Comparison of ENCODE assay signal across 10 mouse cellular contexts in the genomic region with DNA sequence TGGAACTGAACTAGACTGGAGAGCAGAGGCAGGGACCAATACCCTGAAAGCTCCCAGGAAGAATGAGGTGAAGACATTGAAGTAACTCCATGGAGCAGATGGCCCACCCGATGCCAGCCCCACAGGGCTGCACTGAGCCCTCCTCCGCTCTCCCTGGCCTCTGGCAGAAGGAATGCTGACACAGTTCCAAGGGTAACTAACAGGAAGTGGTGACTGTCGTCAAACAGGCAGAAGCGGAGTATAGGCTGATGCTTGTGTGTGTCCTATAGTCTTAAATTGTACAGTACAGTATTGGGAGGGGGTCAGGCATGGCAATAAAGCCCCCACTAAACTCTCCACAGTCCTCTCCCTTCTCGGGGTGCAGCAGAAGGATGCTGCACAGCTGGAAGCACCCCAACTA. TPM values are rescaled to one million over a fixed set of nuclear protein-coding genes. Genes with fewer than 3 reads are reported as not detected.
DNase-seq lines count a peak whose midpoint lies in the region; ATAC-seq and TF ChIP-seq lines count a peak whose summit lies in the region.
"Had no signal": no experiment of that assay in that cellular context is flagged by ENCODE, and none has a peak within 500 bp of the region (broad histone marks: within the 10 kb centered on the region; RNA-seq: fewer than 3 reads in every experiment).

No protein-coding gene starts in this region.

- peaks cover 32% of the 10 kb centered on the region for H3K4me1 ChIP-seq in forebrain, embryonic 16.5 days (replicated peaks; ENCODE audit: control insufficient read depth, insufficient read depth, low read length)
- peaks cover 14% of the 10 kb centered on the region for H3K4me1 ChIP-seq in forebrain, embryonic 14.5 days (ENCODE audit: control insufficient read depth, insufficient read depth, low read length)
- peaks cover 13% of the 10 kb centered on the region; the same call in 1 of the 2 replicates for H3K4me1 ChIP-seq in lung, postnatal 0 days (ENCODE audit: insufficient read depth, low read depth, low read length)
- peaks cover 29% of the 10 kb centered on the region for H3K4me1 ChIP-seq in lung, adult 2 months (ENCODE audit: control insufficient read depth, insufficient read depth, low read length)
- peaks cover 36% of the 10 kb centered on the region for H3K4me1 ChIP-seq in heart, embryonic 16.5 days (ENCODE audit: control insufficient read depth, insufficient read depth, low read length)
- peaks cover 18% of the 10 kb centered on the region for H3K4me1 ChIP-seq in stomach, embryonic 14.5 days (ENCODE audit: control insufficient read depth, insufficient read depth, low read length)

- no peak overlapping the region for H3K9ac ChIP-seq in forebrain, embryonic 16.5 days (replicated peaks; ENCODE audit: low read depth, low read length)
- no peak overlapping the region for H3K9ac ChIP-seq in forebrain, embryonic 14.5 days (ENCODE audit: low read length)
- no peak overlapping the region for H3K9ac ChIP-seq in lung, postnatal 0 days (replicated peaks; ENCODE audit: low read depth)
- no peak overlapping the region; the same call in 1 of the 2 replicates for H3K9ac ChIP-seq in heart, embryonic 16.5 days (ENCODE audit: low read length)
- H3K9ac ChIP-seq in stomach, embryonic 14.5 days (replicated peaks; ENCODE audit: low read depth, low read length): no peak overlapping the region
- H3K9ac ChIP-seq: limb, embryonic 12.5 days had no signal

- no peak for DNase-seq in forebrain, embryonic 14.5 days (ENCODE audit: low spot score)
- no peak for DNase-seq in lung, postnatal 0 days (ENCODE audit: low spot score)
- no peak for DNase-seq in lung, adult 2 months
- DNase-seq in yolk sac, embryonic 10.5 days (ENCODE audit: low spot score): no peak
- no peak for DNase-seq in layer of hippocampus, adult 9-10 months (ENCODE audit: low spot score)

- H3K4me3 ChIP-seq in forebrain, embryonic 16.5 days (replicated peaks; ENCODE audit: low read length): no peak overlapping the region
- H3K4me3 ChIP-seq in forebrain, embryonic 14.5 days (ENCODE audit: low read depth, low read length): no peak overlapping the region
- H3K4me3 ChIP-seq in lung, postnatal 0 days (ENCODE audit: low read depth, low read length): no peak overlapping the region
- no peak overlapping the region for H3K4me3 ChIP-seq in lung, adult 2 months (replicated peaks; ENCODE audit: extremely low read depth, low read depth, low read length)
- no peak overlapping the region for H3K4me3 ChIP-seq in heart, embryonic 16.5 days (ENCODE audit: low read length)
- H3K4me3 ChIP-seq in stomach, embryonic 14.5 days (ENCODE audit: low read depth, low read length): no peak overlapping the region
- H3K4me3 ChIP-seq: limb, embryonic 12.5 days had no signal

- H3K36me3 ChIP-seq in forebrain, embryonic 16.5 days (ENCODE audit: control insufficient read depth, insufficient read depth): peaks cover 7% of the 10 kb centered on the region
- H3K36me3 ChIP-seq in forebrain, embryonic 14.5 days (ENCODE audit: control insufficient read depth, insufficient read depth, low read length): peaks cover 31% of the 10 kb centered on the region
- H3K36me3 ChIP-seq in lung, postnatal 0 days (ENCODE audit: insufficient read depth, low read length): peaks cover 10% of the 10 kb centered on the region; the same call in 1 of the 2 replicates
- peaks cover 11% of the 10 kb centered on the region; the same call in 1 of the 2 replicates for H3K36me3 ChIP-seq in heart, embryonic 16.5 days (ENCODE audit: control insufficient read depth, insufficient read depth)
- H3K36me3 ChIP-seq in stomach, embryonic 14.5 days (ENCODE audit: control insufficient read depth, insufficient read depth, low read length): peaks cover 28% of the 10 kb centered on the region

- no peak for TF ChIP-seq POLR2A in lung, adult 2 months (IDR thresholded peaks at IDR 0.05; ENCODE audit: borderline replicate concordance, extremely low read depth, low read depth, low read length)

- H3K4me2 ChIP-seq in forebrain, embryonic 16.5 days (ENCODE audit: low read length): no peak overlapping the region
- no peak overlapping the region for H3K4me2 ChIP-seq in forebrain, embryonic 14.5 days (ENCODE audit: low read length)
- peak overlapping the region; percentile 25 for H3K4me2 ChIP-seq in lung, postnatal 0 days (replicated peaks; ENCODE audit: low read depth, low read length)
- peak overlapping the region; percentile 39 for H3K4me2 ChIP-seq in heart, embryonic 16.5 days (ENCODE audit: low read depth, low read length)
- no peak overlapping the region for H3K4me2 ChIP-seq in stomach, embryonic 14.5 days (replicated peaks; ENCODE audit: low read depth, low read length)
- H3K4me2 ChIP-seq: limb, embryonic 12.5 days had no signal

- H3K9me3 ChIP-seq in forebrain, embryonic 16.5 days (ENCODE audit: control insufficient read depth, low read length): no peaks in the 10 kb centered on the region
- no peaks in the 10 kb centered on the region for H3K9me3 ChIP-seq in forebrain, embryonic 14.5 days (replicated peaks; ENCODE audit: control insufficient read depth, low read length)
- H3K9me3 ChIP-seq in lung, postnatal 0 days (ENCODE audit: low read length): no peaks in the 10 kb centered on the region
- no peaks in the 10 kb centered on the region for H3K9me3 ChIP-seq in heart, embryonic 16.5 days (replicated peaks; ENCODE audit: control insufficient read depth, low read length)
- H3K9me3 ChIP-seq in stomach, embryonic 14.5 days (ENCODE audit: control insufficient read depth, low read depth, low read length): no peaks in the 10 kb centered on the region
- H3K9me3 ChIP-seq: limb, embryonic 12.5 days had no signal

- no peak overlapping the region; the same call in 1 of the 2 replicates for H3K27ac ChIP-seq in forebrain, embryonic 16.5 days (ENCODE audit: low read length)
- H3K27ac ChIP-seq in forebrain, embryonic 14.5 days (ENCODE audit: low read depth, low read length): no peak overlapping the region
- H3K27ac ChIP-seq in lung, postnatal 0 days (ENCODE audit: low read length): no peak overlapping the region
- peak overlapping the region; percentile 64 for H3K27ac ChIP-seq in heart, embryonic 16.5 days (ENCODE audit: low read length)
- H3K27ac ChIP-seq in stomach, embryonic 14.5 days (ENCODE audit: low read length): 0 out of 2 replicates have a peak overlapping the region, but pooled peaks have one; percentile 6

- no peak for TF ChIP-seq EP300 in lung, postnatal 0 days (IDR thresholded peaks at IDR 0.05)

- WGBS in forebrain, embryonic 16.5 days: 59% methylated on average over 5 of the region's 5 CpGs
- 67% methylated on average over 5 of the region's 5 CpGs for WGBS in forebrain, embryonic 14.5 days
- WGBS in lung, postnatal 0 days: 29% methylated on average over 5 of the region's 5 CpGs
- 12% methylated on average over 5 of the region's 5 CpGs for WGBS in lung, adult 2 months
- 30% methylated on average over 5 of the region's 5 CpGs for whole genome bisulfite sequencing in heart, embryonic 16.5 days
- 56% methylated on average over 5 of the region's 5 CpGs for WGBS in stomach, embryonic 14.5 days

- no peaks in the 10 kb centered on the region for H3K27me3 ChIP-seq in forebrain, embryonic 16.5 days (replicated peaks; ENCODE audit: control insufficient read depth, insufficient read depth, low read length)
- H3K27me3 ChIP-seq in forebrain, embryonic 14.5 days (replicated peaks; ENCODE audit: control insufficient read depth, insufficient read depth, low read length): no peaks in the 10 kb centered on the region
- H3K27me3 ChIP-seq in lung, postnatal 0 days (replicated peaks; ENCODE audit: insufficient read depth, low read length): no peaks in the 10 kb centered on the region
- H3K27me3 ChIP-seq in heart, embryonic 16.5 days (ENCODE audit: control insufficient read depth, insufficient read depth, low read length): no peaks in the 10 kb centered on the region
- H3K27me3 ChIP-seq in stomach, embryonic 14.5 days (ENCODE audit: control insufficient read depth, insufficient read depth, low read length): no peaks in the 10 kb centered on the region
- H3K27me3 ChIP-seq: limb, embryonic 12.5 days had no signal

- no peak for TF ChIP-seq CTCF in lung, postnatal 0 days (IDR thresholded peaks at IDR 0.05)
- TF ChIP-seq CTCF in lung, adult 2 months (IDR thresholded peaks at IDR 0.05; ENCODE audit: insufficient read depth, low read length): no peak

- ATAC-seq in forebrain, embryonic 16.5 days: peak; percentile 22; the same call in 1 of the 2 replicates
- no peak for ATAC-seq in forebrain, embryonic 14.5 days
- ATAC-seq in lung, postnatal 0 days: peak; percentile 57; the same call in 1 of the 2 replicates
- ATAC-seq in heart, embryonic 16.5 days (replicated peaks; ENCODE audit: extremely low read depth, insufficient read depth, low FRiP score): 0 out of 2 replicates have a peak, but pooled peaks have one; percentile 63
- ATAC-seq in stomach, embryonic 14.5 days (ENCODE audit: insufficient number of reproducible peaks, insufficient read depth, low FRiP score, low read depth): no peak
- ATAC-seq: CD4-positive, CD25-positive, alpha-beta regulatory T cell, adult 4 months had no signal

RNA-seq across cellular contexts. Expression of a gene that starts 24.9 kb away (rescaled TPM):
- 65.6 and 65.8 TPM in 2 replicates for polyA plus RNA-seq in forebrain, embryonic 16.5 days (2015; fragmentation: Nextera tagmentation; extraction: Ambion mirVana)
- polyA plus RNA-seq in forebrain, embryonic 14.5 days (2014; fragmentation: Nextera tagmentation; extraction: Ambion mirVana): 64.2 and 66.5 TPM in 2 replicates
- polyA plus RNA-seq in lung, postnatal 0 days (2015; fragmentation: Nextera tagmentation; extraction: Ambion mirVana): 23.0 and 25.1 TPM in 2 replicates
- polyA plus RNA-seq in lung, adult 2 months (2012; rRNA removed): 35.0 and 46.0 TPM in 2 replicates
- polyA plus RNA-seq in heart, embryonic 16.5 days (2015; fragmentation: Nextera tagmentation; extraction: Ambion mirVana): 20.8 and 22.4 TPM in 2 replicates
- polyA plus RNA-seq in stomach, embryonic 14.5 days (2014; fragmentation: Nextera tagmentation; extraction: Ambion mirVana): 50.5 and 54.8 TPM in 2 replicates

Comparison
In these comparisons a context has a peak if more than half of its experiments do, and no peak if none do; other contexts are left out.
1. ATAC-seq: peak in forebrain, embryonic 16.5 days (single experiment), lung, postnatal 0 days (single experiment) and heart, embryonic 16.5 days (single experiment); none in forebrain, embryonic 14.5 days (single experiment) and stomach, embryonic 14.5 days (single experiment).
2. H3K27ac ChIP-seq: peak in heart, embryonic 16.5 days (single experiment) and stomach, embryonic 14.5 days (single experiment); none in forebrain, embryonic 16.5 days (single experiment), forebrain, embryonic 14.5 days (single experiment) and lung, postnatal 0 days (single experiment).
3. H3K4me2 ChIP-seq: peak in lung, postnatal 0 days (single experiment) and heart, embryonic 16.5 days (single experiment); none in forebrain, embryonic 16.5 days (single experiment), forebrain, embryonic 14.5 days (single experiment) and stomach, embryonic 14.5 days (single experiment).